Mouse (Mus musculus): Measurements from ENCODE around the gene V1rd19. TPM values are rescaled to one million over a fixed set of nuclear protein-coding genes. Genes with fewer than 3 reads are reported as not detected.
"Not testable (repeated sequence)": the region's sequence is repeated elsewhere in the genome, so short reads cannot be mapped to it uniquely, and the experiment has no call there.

Gene V1rd19
- polyA plus RNA-seq (2014; fragmentation: Nextera tagmentation; extraction: Ambion mirVana) = not detected in 2 replicates

DNA sequence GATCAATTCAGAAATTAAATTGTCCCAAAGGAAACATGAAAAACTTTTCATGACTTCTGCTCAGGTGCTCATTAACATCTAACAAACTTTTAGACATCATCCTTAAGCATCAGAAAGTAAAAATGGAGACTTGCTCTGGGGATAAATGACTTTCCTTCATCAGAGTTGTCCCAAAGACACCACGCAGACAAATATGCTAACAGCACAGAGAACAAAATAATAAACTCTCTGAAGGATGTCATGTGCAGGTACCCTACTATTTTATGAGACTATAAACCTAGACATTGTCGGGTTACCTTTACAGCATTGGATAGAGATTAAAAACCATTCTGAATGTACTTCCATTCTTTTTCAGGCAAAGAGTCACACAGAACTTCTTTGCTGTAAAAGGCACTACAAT, at the start of gene V1rd19:
Gene V1rd19 (plus strand): TSS at position 301 of the 400 bp plus-strand sequence.
- Histone ChIP-seq H3K27me3 (ENCODE audit: control insufficient read depth, insufficient read depth, low read length) (no peaks in the 10 kb centered on the region), H3K4me3 (ENCODE audit: low read depth, low read length) (no peak within 1 kb of the TSS), H3K4me1 (ENCODE audit: control insufficient read depth, insufficient read depth, low read length) (no peaks in the 10 kb centered on the region), H3K36me3 (ENCODE audit: control insufficient read depth, insufficient read depth, low read length) (no peaks in the 10 kb centered on the region), H3K9ac (ENCODE audit: low read length) (no peak within 1 kb of the TSS), H3K27ac (ENCODE audit: low read depth, low read length) (no peak within 1 kb of the TSS), H3K9me3 (ENCODE audit: control insufficient read depth, low read length) (peaks cover 9% of the 10 kb centered on the region; the same call in 1 of the 2 replicates), H3K4me2 (ENCODE audit: low read depth) (no peak within 1 kb of the TSS)
- 71% methylated on average over 2 of the region's 2 CpGs for WGBS
- ATAC-seq (ENCODE audit: insufficient read depth, low FRiP score, low TSS enrichment) = no peak
- DNase-seq (ENCODE audit: low spot score) = no peak

- H3K4me2 ChIP-seq (ENCODE audit: low read depth); H3K27me3 ChIP-seq (ENCODE audit: control insufficient read depth, insufficient read depth, low read length); H3K4me3 ChIP-seq (ENCODE audit: low read depth, low read length); ATAC-seq (ENCODE audit: insufficient read depth, low FRiP score, low TSS enrichment); H3K27ac ChIP-seq (ENCODE audit: low read depth, low read length); H3K36me3 ChIP-seq (ENCODE audit: control insufficient read depth, insufficient read depth, low read length); H3K4me1 ChIP-seq (ENCODE audit: control insufficient read depth, insufficient read depth, low read length); H3K9ac ChIP-seq (ENCODE audit: low read length); DNase-seq (ENCODE audit: low spot score): not testable (repeated sequence)
- 68% methylated on average over 3 of the region's 3 CpGs for WGBS
- H3K9me3 ChIP-seq (ENCODE audit: control insufficient read depth, low read length) = peaks cover 11% of the 10 kb centered on the region
These were observed 33.4 kb upstream of the V1rd19 start for GRCm38 (mm10) chr7:23968044-23968443.

DNA sequence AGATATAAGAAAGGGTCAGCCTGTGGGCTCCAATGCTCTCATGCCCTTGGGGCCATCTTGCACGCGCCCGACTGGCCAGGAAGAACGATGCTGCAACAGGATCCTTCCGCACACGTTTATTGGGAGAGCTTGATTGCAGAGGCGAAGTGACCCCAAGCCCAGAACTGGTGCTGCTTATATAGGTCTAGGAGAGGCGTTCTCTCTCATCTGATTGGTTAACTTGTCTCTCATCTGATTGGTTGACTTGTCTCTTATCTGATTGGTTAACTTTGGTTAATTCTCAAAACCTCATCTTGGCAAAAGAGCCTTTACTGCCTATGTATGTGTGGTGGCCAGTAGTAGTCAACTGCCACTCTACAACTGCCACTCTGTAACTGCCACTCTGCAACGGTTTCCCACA, 27.2 kb upstream of the V1rd19 start, which contains the start of gene Vmn1r181:
Gene Vmn1r181 (plus strand): TSS at position 301 of the 400 bp plus-strand sequence.
- not testable (repeated sequence) for H3K36me3 ChIP-seq (ENCODE audit: control insufficient read depth, insufficient read depth, low read length); H3K27me3 ChIP-seq (ENCODE audit: control insufficient read depth, insufficient read depth, low read length); H3K27ac ChIP-seq (ENCODE audit: low read depth, low read length); H3K9me3 ChIP-seq (ENCODE audit: control insufficient read depth, low read length); DNase-seq (ENCODE audit: low spot score); ATAC-seq (ENCODE audit: insufficient read depth, low FRiP score, low TSS enrichment); H3K4me3 ChIP-seq (ENCODE audit: low read depth, low read length); H3K4me2 ChIP-seq (ENCODE audit: low read depth); H3K9ac ChIP-seq (ENCODE audit: low read length); H3K4me1 ChIP-seq (ENCODE audit: control insufficient read depth, insufficient read depth, low read length)
- 85% methylated on average over 9 of the region's 9 CpGs for WGBS

DNA sequence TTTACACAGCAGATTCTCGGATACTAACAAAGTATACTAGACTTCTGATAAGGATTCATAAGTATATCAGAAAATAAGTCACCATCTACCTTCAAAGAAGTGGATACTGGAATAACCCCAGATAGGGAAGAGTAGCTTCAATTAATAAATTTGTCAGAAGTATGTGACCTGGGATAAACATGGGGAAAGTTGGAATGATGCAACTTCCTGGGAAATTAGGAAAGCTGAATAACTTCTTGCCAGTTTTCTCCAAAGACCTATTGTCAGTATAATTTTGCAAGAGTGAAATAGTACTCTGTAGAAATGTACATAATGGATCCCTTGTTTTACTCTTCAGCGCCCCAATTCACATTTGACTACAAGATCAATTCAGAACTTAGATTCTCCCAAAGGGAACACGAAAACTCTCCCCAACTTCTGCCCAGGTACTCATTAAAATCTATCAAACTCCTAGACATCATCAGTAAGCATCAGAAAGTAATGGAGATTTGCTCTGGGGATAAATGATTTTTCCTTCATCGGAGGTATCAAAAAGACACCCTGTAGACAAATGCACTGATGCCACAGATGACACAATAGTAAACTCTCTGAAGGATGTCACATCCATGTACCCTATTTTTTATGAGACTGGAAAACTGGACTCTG, 51.3 kb downstream of the V1rd19 start, which contains the start of gene Vmn1r183:
Gene Vmn1r183 (plus strand): TSS at position 595 of the 645 bp plus-strand sequence.
- H3K4me1 ChIP-seq (ENCODE audit: control insufficient read depth, insufficient read depth, low read length) = no peaks in the 10 kb centered on the region
- no peaks in the 10 kb centered on the region for H3K9me3 ChIP-seq (ENCODE audit: control insufficient read depth, low read length)
- no peak within 1 kb of the TSS for H3K4me3 ChIP-seq (ENCODE audit: low read depth, low read length)
- H3K36me3 ChIP-seq (ENCODE audit: control insufficient read depth, insufficient read depth, low read length) = no peaks in the 10 kb centered on the region
- no peak within 1 kb of the TSS for H3K27ac ChIP-seq (ENCODE audit: low read depth, low read length)
- no peak for DNase-seq (ENCODE audit: low spot score)
- ATAC-seq (ENCODE audit: insufficient read depth, low FRiP score, low TSS enrichment) = no peak
- no peak within 1 kb of the TSS for H3K4me2 ChIP-seq (ENCODE audit: low read depth)
- H3K27me3 ChIP-seq (ENCODE audit: control insufficient read depth, insufficient read depth, low read length) = no peaks in the 10 kb centered on the region
- WGBS = 80% methylated on average over 4 of the region's 4 CpGs
- H3K9ac ChIP-seq (ENCODE audit: low read length) = no peak within 1 kb of the TSS

Other genes starting within 250 kb of the V1rd19 start
- not detected in 2 replicates for gene Vmn1r174, start 249.4 kb upstream of the V1rd19 start, polyA plus RNA-seq (2014; fragmentation: Nextera tagmentation; extraction: Ambion mirVana)
- not detected in 2 replicates for gene Vmn1r175, start 191.0 kb upstream of the V1rd19 start, polyA plus RNA-seq (2014; fragmentation: Nextera tagmentation; extraction: Ambion mirVana)
- gene Vmn1r176, start 164.3 kb upstream of the V1rd19 start, polyA plus RNA-seq (2014; fragmentation: Nextera tagmentation; extraction: Ambion mirVana) = not detected in 2 replicates
- gene Vmn1r177, start 135.2 kb upstream of the V1rd19 start, polyA plus RNA-seq (2014; fragmentation: Nextera tagmentation; extraction: Ambion mirVana) = not detected in 2 replicates
- gene Vmn1r178, start 109.7 kb upstream of the V1rd19 start, polyA plus RNA-seq (2014; fragmentation: Nextera tagmentation; extraction: Ambion mirVana) = not detected in 2 replicates
- gene Vmn1r179, start 74.7 kb upstream of the V1rd19 start, polyA plus RNA-seq (2014; fragmentation: Nextera tagmentation; extraction: Ambion mirVana) = not detected in 2 replicates
- not detected in 2 replicates for gene Vmn1r180, start 51.1 kb upstream of the V1rd19 start, polyA plus RNA-seq (2014; fragmentation: Nextera tagmentation; extraction: Ambion mirVana)
- not detected in 2 replicates for gene Vmn1r181, start 27.1 kb upstream of the V1rd19 start, polyA plus RNA-seq (2014; fragmentation: Nextera tagmentation; extraction: Ambion mirVana)
- gene Vmn1r183, start 51.6 kb downstream of the V1rd19 start, polyA plus RNA-seq (2014; fragmentation: Nextera tagmentation; extraction: Ambion mirVana) = not detected in 2 replicates
- 31.9 and 37.7 TPM in 2 replicates for gene Zfp180, start 80.2 kb downstream of the V1rd19 start, polyA plus RNA-seq (2014; fragmentation: Nextera tagmentation; extraction: Ambion mirVana)
- 3.6 and 4.4 TPM in 2 replicates for gene Zfp112, start 110.6 kb downstream of the V1rd19 start, polyA plus RNA-seq (2014; fragmentation: Nextera tagmentation; extraction: Ambion mirVana)
- gene Zfp235, start 132.5 kb downstream of the V1rd19 start, polyA plus RNA-seq (2014; fragmentation: Nextera tagmentation; extraction: Ambion mirVana) = 16.9 and 20.8 TPM in 2 replicates
- 3.8 and 4.3 TPM in 2 replicates for gene Zfp114, start 173.4 kb downstream of the V1rd19 start, polyA plus RNA-seq (2014; fragmentation: Nextera tagmentation; extraction: Ambion mirVana)
- gene Zfp111, start 209.8 kb downstream of the V1rd19 start, polyA plus RNA-seq (2014; fragmentation: Nextera tagmentation; extraction: Ambion mirVana) = 11.1 and 12.4 TPM in 2 replicates
- 4.8 and 5.5 TPM in 2 replicates for gene Zfp109, start 235.9 kb downstream of the V1rd19 start, polyA plus RNA-seq (2014; fragmentation: Nextera tagmentation; extraction: Ambion mirVana)